Mouse (Mus musculus) large intestine, adult 2 months (tissue): ENCODE data around the gene Slc4a5. TPM values are rescaled to one million over a fixed set of nuclear protein-coding genes. Genes with fewer than 3 reads are reported as not detected.
A peak's percentile ranks its signal among the peaks of the same experiment; 100 is the strongest.
"Not testable (repeated sequence)": the region's sequence is repeated elsewhere in the genome, so short reads cannot be mapped to it uniquely, and the experiment has no call there.

ENCODE experiments used
- DNase-seq: peaks from one replicate; pipeline ENCODE4 v3.0.0-alpha.2; 2012; ENCODE audit warnings: low read depth, low spot score
- WGBS: fragments of 180-500 bp; shearing (Covaris S2); methylation state at CpG from one replicate; pipeline ENCODE4 v1.1.7; 2018; 5-methylcytosine and 5-hydroxymethylcytosine counted together
- polyA plus RNA-seq: library from polyadenylated mRNA; depleted of rRNA; stranded (reverse); fragments of >200 nt; gene quantifications from 2 replicates; pipeline ENCODE4 v1.2.3, GENCODE M21; 2012; rRNA removed

Slc4a5 gene
- polyA plus RNA-seq, 1 experiment = 0.88 TPM

- not testable (repeated sequence) for DNase-seq
These were observed 125.7 kb downstream of the Slc4a5 start for GRCm38 (mm10) chr6:83345285-83345684.

GRCm38 (mm10) chr6:83347916-83348315 is 128.3 kb downstream of the Slc4a5 start:
- WGBS = 65% methylated on average over 3 of the region's 3 CpGs

More at GRCm38 (mm10) chr6:83345285-83345684, 125.7 kb downstream of the Slc4a5 start:
- 83% methylated on average over 8 of the region's 8 CpGs for WGBS

GRCm38 (mm10) chr6:83348873-83349272 is 129.2 kb downstream of the Slc4a5 start, which contains the start of gene Bola3:
Gene Bola3 (plus strand): TSS chr6:83349147.
- no peak for DNase-seq
- WGBS = 35% methylated on average over 6 of the region's 6 CpGs

More at GRCm38 (mm10) chr6:83347916-83348315, 128.3 kb downstream of the Slc4a5 start:
- DNase-seq = no peak

- WGBS = under 1% methylated on average over 53 of the region's 53 CpGs
- peak; percentile 47 for DNase-seq
These were observed 129.8 kb downstream of the Slc4a5 start for GRCm38 (mm10) chr6:83349274-83349958.

DNA sequence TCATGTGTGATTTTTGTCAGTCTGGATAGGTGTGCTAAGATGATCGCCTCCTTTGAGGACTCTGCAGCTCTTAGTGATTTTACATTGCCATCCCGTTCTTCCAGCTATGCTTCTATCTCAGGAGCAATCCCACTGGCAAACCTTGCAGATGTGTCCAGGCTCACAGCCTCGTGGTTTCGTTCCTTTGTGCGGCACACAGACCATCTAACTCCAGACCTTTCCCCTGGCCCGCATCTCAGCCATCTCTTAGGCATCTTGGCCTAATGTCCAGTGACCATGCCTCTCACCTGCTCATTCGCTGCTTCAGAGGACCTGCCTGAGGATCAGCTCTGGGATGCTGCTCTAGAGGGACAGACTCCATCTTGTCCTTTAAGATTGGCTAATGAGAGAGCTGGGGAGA is 130.5 kb downstream of the Slc4a5 start:
- WGBS = 71% methylated on average over 7 of the region's 7 CpGs
- DNase-seq = no peak

GRCm38 (mm10) chr6:83350851-83351405 is 131.3 kb downstream of the Slc4a5 start:
- 89% methylated on average over 16 of the region's 16 CpGs for WGBS
- no peak for DNase-seq

DNA sequence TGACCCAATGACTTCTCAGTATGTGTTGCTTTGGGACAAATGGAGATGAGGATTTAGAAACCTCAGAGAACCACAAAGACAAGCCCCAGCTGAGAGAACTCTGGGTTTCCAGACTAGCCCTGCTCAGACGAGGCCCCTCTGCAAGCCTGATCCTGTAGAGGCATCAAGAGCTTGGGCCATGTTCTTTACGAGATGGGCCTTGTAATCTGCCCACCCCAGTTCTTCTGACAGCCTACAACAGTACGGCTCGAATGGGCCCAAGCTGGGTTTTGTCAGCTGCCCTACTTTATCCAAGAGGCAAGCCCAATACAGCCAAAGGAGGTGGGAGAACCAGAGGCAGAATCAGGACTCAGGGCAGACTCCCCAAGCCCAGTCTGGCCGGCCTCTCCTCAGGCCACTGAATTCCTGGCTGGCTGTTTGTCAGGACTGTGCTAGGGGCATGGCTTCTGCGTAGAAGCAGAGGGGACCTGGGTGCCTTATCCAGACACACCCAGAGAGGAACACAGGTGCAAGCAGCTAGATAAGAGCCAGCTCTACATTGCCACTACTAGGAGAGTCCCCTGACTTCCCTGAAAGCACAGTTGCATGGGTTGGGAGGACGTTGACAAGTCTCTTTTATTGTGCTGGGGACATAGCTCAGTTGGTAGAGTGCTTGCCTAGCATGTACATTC is 132.0 kb downstream of the Slc4a5 start:
- 78% methylated on average over 7 of the region's 7 CpGs for WGBS

GRCm38 (mm10) chr6:83352666-83353410 is 133.2 kb downstream of the Slc4a5 start:
- no peak for DNase-seq
- WGBS = 94% methylated on average over 24 of the region's 24 CpGs

More for the DNA sequence above, 132.0 kb downstream of the Slc4a5 start:
- DNase-seq = no peak

Other genes starting within 250 kb of the Slc4a5 start
- gene Dok1, start 186.4 kb upstream of the Slc4a5 start, polyA plus RNA-seq = 9.8 and 10.5 TPM in 2 replicates
- 3.1 and 3.9 TPM in 2 replicates for gene Loxl3, start 185.7 kb upstream of the Slc4a5 start, polyA plus RNA-seq
- 363 and 445 TPM in 2 replicates for gene Aup1, start 165.3 kb upstream of the Slc4a5 start, polyA plus RNA-seq
- 39.7 and 39.9 TPM in 2 replicates for gene Htra2, start 164.6 kb upstream of the Slc4a5 start, polyA plus RNA-seq
- gene Dqx1, start 162.0 kb upstream of the Slc4a5 start, polyA plus RNA-seq = 35.3 and 57.3 TPM in 2 replicates
- 1.9 and 2.4 TPM in 2 replicates for gene Tlx2, start 149.5 kb upstream of the Slc4a5 start, polyA plus RNA-seq
- gene Pcgf1, start 142.0 kb upstream of the Slc4a5 start, polyA plus RNA-seq = 16.8 and 19.3 TPM in 2 replicates
- 0.71 and 1.2 TPM in 2 replicates for gene Lbx2, start 133.5 kb upstream of the Slc4a5 start, polyA plus RNA-seq
- 1.6 and 6.5 TPM in 2 replicates for gene Ccdc142, start 118.2 kb upstream of the Slc4a5 start, polyA plus RNA-seq
- gene Gm42688, start 118.2 kb upstream of the Slc4a5 start, polyA plus RNA-seq = 3.7 and 5.3 TPM in 2 replicates
- 60.3 and 72.0 TPM in 2 replicates for gene Mrpl53, start 110.8 kb upstream of the Slc4a5 start, polyA plus RNA-seq
- 63.5 and 67.4 TPM in 2 replicates for gene Mogs, start 104.3 kb upstream of the Slc4a5 start, polyA plus RNA-seq
- 144 and 172 TPM in 2 replicates for gene Wbp1, start 98.3 kb upstream of the Slc4a5 start, polyA plus RNA-seq
- gene Ino80b, start 94.4 kb upstream of the Slc4a5 start, polyA plus RNA-seq = 14.6 and 15.6 TPM in 2 replicates
- gene Rtkn, start 84.4 kb upstream of the Slc4a5 start, polyA plus RNA-seq = 79.9 and 101 TPM in 2 replicates
- gene Wdr54, start 63.4 kb upstream of the Slc4a5 start, polyA plus RNA-seq = 1.4 and 1.8 TPM in 2 replicates
- gene 1700003E16Rik, start 63.4 kb upstream of the Slc4a5 start, polyA plus RNA-seq = 0.10 and 0.25 TPM in 2 replicates
- 82.1 and 103 TPM in 2 replicates for gene Dctn1, start 53.9 kb upstream of the Slc4a5 start, polyA plus RNA-seq
- gene Mthfd2, start 106.1 kb downstream of the Slc4a5 start, polyA plus RNA-seq = 7.6 and 9.6 TPM in 2 replicates
- 24.2 and 28.6 TPM in 2 replicates for gene Mob1a, start 106.2 kb downstream of the Slc4a5 start, polyA plus RNA-seq
- gene Bola3, start 129.3 kb downstream of the Slc4a5 start, polyA plus RNA-seq = 13.7 and 17.4 TPM in 2 replicates
- 9.3 and 14.2 TPM in 2 replicates for gene Tet3, start 239.3 kb downstream of the Slc4a5 start, polyA plus RNA-seq